Mouse (Mus musculus) midbrain, embryonic 16.5 days (tissue): ENCODE measurements around the gene Atrnl1. TPM values are rescaled to one million over a fixed set of nuclear protein-coding genes. Genes with fewer than 3 reads are reported as not detected.
A peak's percentile ranks its signal among the peaks of the same experiment; 100 is the strongest.

ENCODE experiments used
- ATAC-seq: fragments of 200-750 bp; cut with Nextera tagmentation; 2 replicates; pipeline ENCODE4 v1.8.0; 2017; ENCODE audit warnings: moderate TSS enrichment
- H3K27ac ChIP-seq: fragments of 300-500 bp; sonication (generic); 2 replicates; pipeline ENCODE4 v1.5.1; 2014; ENCODE audit warnings: mild to moderate bottlenecking, low read length, mixed read lengths
- H3K27me3 ChIP-seq: fragments of 300-500 bp; sonication (generic); 2 replicates; pipeline ENCODE4 v1.6.1; 2014; ENCODE audit warnings: low read depth, low read length, mixed read lengths; ENCODE audit not compliant: control insufficient read depth, insufficient read depth
- H3K36me3 ChIP-seq: fragments of 300-500 bp; sonication (generic); 2 replicates; pipeline ENCODE4 v1.6.1; 2014; ENCODE audit warnings: mild to moderate bottlenecking, low read length, moderate library complexity, mixed read lengths; ENCODE audit not compliant: control insufficient read depth, insufficient read depth
- H3K4me1 ChIP-seq: fragments of 300-500 bp; sonication (generic); 2 replicates; pipeline ENCODE4 v1.6.1; 2014; ENCODE audit warnings: mild to moderate bottlenecking, low read length, mixed read lengths; ENCODE audit not compliant: control insufficient read depth, insufficient read depth
- H3K4me2 ChIP-seq: fragments of 300-500 bp; sonication (generic); 2 replicates; pipeline ENCODE4 v1.6.1; 2014; ENCODE audit warnings: mild to moderate bottlenecking, low read length, mixed read lengths
- H3K4me3 ChIP-seq: fragments of 300-500 bp; sonication (generic); 2 replicates; pipeline ENCODE4 v1.5.1; 2014; ENCODE audit warnings: low read depth, mild to moderate bottlenecking, low read length, moderate library complexity, mixed read lengths
- H3K9ac ChIP-seq: fragments of 300-500 bp; sonication (generic); 2 replicates; pipeline ENCODE4 v1.6.1; 2014; ENCODE audit warnings: low read depth, low read length, mixed read lengths
- H3K9me3 ChIP-seq: fragments of 300-500 bp; sonication (generic); replicated peaks from 2 replicates; pipeline ENCODE4 v1.6.1; 2014; ENCODE audit warnings: mild to moderate bottlenecking, low read length, mixed read lengths; ENCODE audit not compliant: control insufficient read depth, poor library complexity, severe bottlenecking
- WGBS: fragments of 180-500 bp; shearing (Covaris S2); extraction: QIAGEN DNeasy Blood & Tissue Kit; methylation state at CpG from one replicate; pipeline ENCODE4 v1.1.7; 2014; 5-methylcytosine and 5-hydroxymethylcytosine counted together
- polyA plus RNA-seq: library from polyadenylated mRNA; unstranded; fragments of >200 nt; fragmentation: Nextera tagmentation; extraction: Ambion mirVana; gene quantifications from 2 replicates; pipeline ENCODE4 v1.2.1, GENCODE M21; 2015

Gene Atrnl1
- polyA plus RNA-seq, 1 experiment from 2014 or later = 8.3 TPM

DNA sequence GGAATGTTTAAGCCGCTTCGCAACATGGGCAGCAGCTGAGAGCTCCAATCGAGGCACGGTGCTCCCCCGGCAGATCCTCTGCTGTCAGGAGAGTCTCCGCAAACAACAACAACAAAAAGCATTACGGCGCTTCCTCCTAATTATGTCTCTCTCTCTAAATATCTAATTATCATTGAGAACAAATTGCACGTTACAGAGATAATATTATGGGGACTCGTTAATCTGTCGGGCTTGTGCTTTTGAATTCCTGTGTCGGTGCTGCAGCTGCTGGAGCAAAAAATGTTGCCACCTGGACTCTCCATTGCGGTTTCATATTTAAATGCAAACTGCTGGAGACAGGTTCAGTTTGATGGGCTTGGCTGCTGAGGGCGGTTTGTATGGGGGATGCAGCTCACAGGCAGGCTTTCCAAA, 466.1 kb downstream of the Atrnl1 start:
- Histone ChIP-seq H3K36me3 (no peaks in the 10 kb centered on the region), H3K9me3 (no peaks in the 10 kb centered on the region), H3K4me2 (peak overlapping the region; percentile 46), H3K27me3 (no peaks in the 10 kb centered on the region), H3K27ac (peak overlapping the region; percentile 61), H3K4me1 (peaks cover 12% of the 10 kb centered on the region), H3K9ac (0 out of 2 replicates have a peak overlapping the region, but pooled peaks have one; percentile 30), H3K4me3 (peak overlapping the region; percentile 18)
- peak; percentile 47; the same call in 1 of the 2 replicates for ATAC-seq
- 34% methylated on average over 14 of the region's 14 CpGs for WGBS

DNA sequence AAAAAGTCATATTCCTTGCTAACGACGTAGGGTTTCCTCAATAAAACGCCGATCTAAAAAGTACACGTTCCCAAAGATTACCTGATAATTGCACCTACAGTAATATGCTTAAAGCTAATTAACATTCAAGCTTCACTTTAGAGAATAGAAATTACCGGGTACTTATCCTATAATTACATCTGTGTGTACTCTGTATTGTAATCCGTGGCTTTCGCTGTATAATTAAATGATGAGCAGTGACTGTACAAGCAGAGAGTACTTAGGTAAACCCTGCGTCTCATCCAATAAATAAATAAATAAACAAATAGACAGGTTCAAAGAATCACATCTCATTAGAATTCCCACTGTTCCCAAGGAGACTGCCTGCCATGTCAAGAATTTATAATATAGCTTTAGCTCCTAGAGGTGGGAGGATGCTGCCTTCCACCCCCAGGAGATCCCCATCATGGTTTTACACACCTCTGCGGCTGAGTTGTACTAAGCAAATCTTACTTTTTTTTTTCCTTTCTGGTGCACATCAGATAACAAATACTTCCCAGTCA, 466.8 kb downstream of the Atrnl1 start:
- peak; percentile 63 for ATAC-seq
- H3K27ac ChIP-seq = no peak overlapping the region
- 54% methylated on average over 10 of the region's 10 CpGs for WGBS

DNA sequence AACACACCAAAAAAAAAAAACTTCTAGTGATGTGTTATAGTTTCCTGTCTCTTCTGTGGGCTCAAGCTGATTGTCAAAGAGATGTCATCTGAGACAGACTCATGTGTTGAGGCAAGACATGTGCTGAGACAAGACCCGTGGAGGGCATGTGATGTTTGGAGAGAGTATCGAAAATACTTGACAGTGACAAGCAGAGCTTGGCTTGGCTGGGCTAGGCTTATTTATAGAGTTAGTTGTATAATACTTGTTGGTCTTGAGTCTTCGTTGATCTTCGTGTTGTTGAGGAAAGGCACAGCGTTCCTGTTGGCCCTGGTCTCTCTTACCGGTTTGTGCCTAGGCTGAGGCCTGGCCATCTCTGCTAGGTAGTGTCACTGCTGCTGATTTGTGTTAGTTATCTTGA, 469.3 kb downstream of the Atrnl1 start:
- Histone ChIP-seq H3K4me3 (no peak overlapping the region), H3K4me2 (no peak overlapping the region), H3K9me3 (no peaks in the 10 kb centered on the region), H3K4me1 (peaks cover 12% of the 10 kb centered on the region), H3K27me3 (no peaks in the 10 kb centered on the region), H3K9ac (no peak overlapping the region), H3K36me3 (no peaks in the 10 kb centered on the region), H3K27ac (no peak overlapping the region)
- ATAC-seq = no peak
- WGBS = 96% methylated on average over 6 of the region's 6 CpGs

More for the DNA sequence above, 466.8 kb downstream of the Atrnl1 start:
- no peaks in the 10 kb centered on the region for H3K36me3 ChIP-seq
- H3K27me3 ChIP-seq = no peaks in the 10 kb centered on the region
- H3K4me1 ChIP-seq = peaks cover 12% of the 10 kb centered on the region
- H3K4me3 ChIP-seq = no peak overlapping the region
- no peak overlapping the region for H3K9ac ChIP-seq
- H3K4me2 ChIP-seq = peak overlapping the region; percentile 46
- H3K9me3 ChIP-seq = no peaks in the 10 kb centered on the region

DNA sequence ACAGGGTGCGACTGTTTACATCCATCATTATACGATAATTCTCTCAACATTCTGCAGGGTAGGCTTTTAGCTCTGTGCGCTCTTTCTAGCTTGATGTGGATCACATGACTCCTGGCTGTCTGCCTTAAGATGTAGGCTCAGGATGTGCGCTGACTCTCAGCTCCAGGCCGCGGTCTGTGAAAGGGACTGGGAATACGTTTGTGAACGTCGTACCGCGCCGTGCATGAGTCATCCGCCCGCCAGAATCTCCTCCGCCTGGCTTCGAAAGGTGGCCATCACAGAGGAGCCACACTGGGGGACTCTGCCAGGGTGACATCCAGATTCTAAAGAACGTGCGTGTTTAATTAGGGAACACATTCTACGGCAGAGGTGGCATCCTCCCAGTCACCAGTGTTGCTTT, 471.9 kb downstream of the Atrnl1 start:
- Histone ChIP-seq H3K9ac (no peak overlapping the region), H3K4me3 (no peak overlapping the region), H3K4me1 (peaks cover 1% of the 10 kb centered on the region; the same call in 1 of the 2 replicates), H3K9me3 (no peaks in the 10 kb centered on the region), H3K27ac (no peak overlapping the region), H3K36me3 (no peaks in the 10 kb centered on the region), H3K4me2 (no peak overlapping the region), H3K27me3 (no peaks in the 10 kb centered on the region)
- no peak for ATAC-seq
- 96% methylated on average over 19 of the region's 19 CpGs for WGBS

DNA sequence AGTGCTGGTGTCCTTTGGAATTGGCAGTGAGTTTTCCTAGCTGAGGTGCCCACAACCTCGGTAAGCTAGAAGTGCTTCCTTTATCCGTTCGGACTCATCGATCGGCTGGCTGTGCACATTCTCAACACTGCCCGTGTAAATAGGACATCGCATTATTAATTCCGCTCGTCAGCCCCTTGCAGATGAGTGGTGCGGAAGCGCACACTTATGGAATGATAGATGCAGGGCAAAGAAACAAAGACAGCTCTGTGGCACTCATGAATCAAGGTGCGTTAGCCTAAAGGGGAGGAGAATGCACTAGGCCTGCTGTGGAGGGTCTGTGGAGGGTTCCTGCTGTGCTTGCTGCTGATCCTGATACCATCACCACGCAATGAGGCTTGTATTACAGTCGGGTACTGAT, 474.0 kb downstream of the Atrnl1 start:
- 77% methylated on average over 14 of the region's 14 CpGs for WGBS

DNA sequence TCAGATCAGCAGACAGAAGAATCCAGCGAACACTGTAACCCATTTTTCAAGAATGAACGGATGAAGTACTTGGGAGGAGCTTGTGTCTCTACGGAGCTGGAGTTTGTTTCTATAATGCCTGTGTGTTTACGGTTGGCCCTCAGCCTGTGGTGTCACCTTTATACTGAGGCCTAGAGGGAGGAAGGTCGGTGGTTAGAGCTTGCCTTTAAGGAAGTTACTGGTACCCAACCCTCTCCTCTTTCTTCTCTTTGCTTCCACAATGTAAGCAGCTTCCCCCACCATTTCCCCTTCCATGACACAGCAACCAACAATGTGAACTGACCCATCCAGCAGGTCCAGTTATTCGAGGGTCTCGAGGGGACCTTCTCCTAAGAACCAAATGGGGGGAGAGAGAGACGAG, 475.9 kb downstream of the Atrnl1 start:
- Histone ChIP-seq H3K4me1 (no peaks in the 10 kb centered on the region), H3K9me3 (no peaks in the 10 kb centered on the region), H3K36me3 (no peaks in the 10 kb centered on the region), H3K4me2 (no peak overlapping the region), H3K27me3 (no peaks in the 10 kb centered on the region), H3K4me3 (no peak overlapping the region), H3K27ac (no peak overlapping the region), H3K9ac (no peak overlapping the region)
- ATAC-seq = no peak
- WGBS = 96% methylated on average over 8 of the region's 8 CpGs

More for the DNA sequence above, 474.0 kb downstream of the Atrnl1 start:
- H3K36me3 ChIP-seq = no peaks in the 10 kb centered on the region
- H3K27ac ChIP-seq = no peak overlapping the region
- no peaks in the 10 kb centered on the region for H3K9me3 ChIP-seq
- H3K4me3 ChIP-seq = no peak overlapping the region
- H3K27me3 ChIP-seq = no peaks in the 10 kb centered on the region
- H3K4me1 ChIP-seq = no peaks in the 10 kb centered on the region
- H3K9ac ChIP-seq = no peak overlapping the region
- no peak for ATAC-seq
- no peak overlapping the region for H3K4me2 ChIP-seq

DNA sequence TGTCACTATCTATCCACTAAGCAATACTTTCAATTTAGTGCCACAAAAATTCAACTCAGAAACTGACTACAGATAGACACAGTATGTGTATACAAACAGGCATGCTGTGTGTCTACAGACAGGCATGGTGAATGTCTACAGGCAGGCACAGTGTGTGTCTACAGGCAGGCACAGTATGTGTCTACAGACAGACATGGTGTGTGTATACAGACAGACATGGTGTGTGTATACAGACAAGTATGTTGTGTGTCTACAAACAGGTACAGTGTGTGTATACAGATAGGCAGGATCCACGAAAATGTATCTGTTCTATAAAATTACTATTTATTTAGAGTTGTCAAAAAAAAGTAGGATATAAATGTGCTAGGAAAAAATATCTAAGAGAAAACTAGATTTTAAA, 477.1 kb downstream of the Atrnl1 start:
- no peak for ATAC-seq
- Histone ChIP-seq H3K27ac (no peak overlapping the region), H3K4me1 (no peaks in the 10 kb centered on the region), H3K9me3 (no peaks in the 10 kb centered on the region), H3K4me3 (no peak overlapping the region), H3K4me2 (no peak overlapping the region), H3K9ac (no peak overlapping the region), H3K27me3 (no peaks in the 10 kb centered on the region), H3K36me3 (no peaks in the 10 kb centered on the region)
- 82% methylated on average over 1 of the region's 1 CpGs for WGBS

DNA sequence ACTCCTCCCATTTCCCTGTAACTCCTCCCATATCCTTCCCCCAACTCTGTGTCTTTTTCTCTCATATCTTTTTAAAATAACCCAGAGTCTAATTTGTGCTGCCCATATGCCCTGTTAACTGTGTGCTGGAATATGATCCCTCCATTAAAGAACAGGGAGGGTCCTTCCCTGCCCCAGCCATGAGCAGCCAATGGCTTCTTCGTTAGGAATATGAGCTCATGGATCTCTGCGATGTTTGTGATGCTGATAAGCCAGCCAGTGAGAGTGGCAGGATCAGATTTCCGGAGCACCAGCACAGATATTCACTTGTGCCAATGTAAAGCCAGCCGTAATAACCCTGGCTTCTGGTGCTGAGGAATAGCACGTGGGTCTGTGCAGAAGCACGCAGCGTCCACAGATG, 477.6 kb downstream of the Atrnl1 start:
- Histone ChIP-seq H3K36me3 (no peaks in the 10 kb centered on the region), H3K27ac (no peak overlapping the region), H3K4me1 (no peaks in the 10 kb centered on the region), H3K9ac (no peak overlapping the region), H3K4me2 (no peak overlapping the region), H3K27me3 (no peaks in the 10 kb centered on the region), H3K4me3 (no peak overlapping the region), H3K9me3 (no peaks in the 10 kb centered on the region)
- ATAC-seq = no peak
- WGBS = 79% methylated on average over 7 of the region's 7 CpGs

DNA sequence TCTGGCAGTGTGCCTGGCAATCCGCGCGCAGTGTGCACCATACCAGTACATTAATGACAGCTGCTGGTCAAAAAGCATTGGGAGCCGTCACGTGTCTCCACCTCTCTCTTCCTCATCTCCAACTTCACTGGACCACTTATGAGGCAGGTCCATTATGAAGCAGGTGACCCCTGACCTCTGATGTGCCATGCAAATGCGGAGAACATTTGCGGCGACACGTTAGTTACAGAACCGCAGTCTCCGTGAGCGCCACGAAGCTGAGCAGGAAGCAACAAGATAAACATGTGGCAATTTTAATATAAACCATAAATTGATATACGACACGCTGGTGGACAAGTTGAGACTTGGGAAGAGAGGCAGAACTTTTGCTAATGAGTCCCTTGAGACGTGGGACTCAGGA, 481.1 kb downstream of the Atrnl1 start:
- no peaks in the 10 kb centered on the region for H3K4me1 ChIP-seq
- H3K4me3 ChIP-seq = no peak overlapping the region
- H3K36me3 ChIP-seq = no peaks in the 10 kb centered on the region
- no peak overlapping the region for H3K27ac ChIP-seq
- no peak overlapping the region for H3K4me2 ChIP-seq
- WGBS = 93% methylated on average over 16 of the region's 16 CpGs
- no peaks in the 10 kb centered on the region for H3K9me3 ChIP-seq
- H3K27me3 ChIP-seq = no peaks in the 10 kb centered on the region
- ATAC-seq = no peak
- H3K9ac ChIP-seq = no peak overlapping the region
